Mouse (Mus musculus) lung, postnatal 14 days (tissue): ENCODE data around the gene Dnah5.

Experiments
- DNase-seq: peaks from one replicate; pipeline ENCODE4 v3.0.0; 2021

Gene Dnah5

GRCm38 (mm10) chr15:28502820-28503219 lies 299.3 kb downstream of the Dnah5 start:
- DNase-seq: no peak

GRCm38 (mm10) chr15:28515176-28515575 lies 311.6 kb downstream of the Dnah5 start:
- no peak for DNase-seq
